Mouse (Mus musculus) lung, embryonic 16.5 days (tissue): ENCODE data around the gene Snx13. TPM values are rescaled to one million over a fixed set of nuclear protein-coding genes. Genes with fewer than 3 reads are reported as not detected.
A peak's percentile ranks its signal among the peaks of the same experiment; 100 is the strongest.

ENCODE experiments used
- ATAC-seq: fragments of 200-750 bp; cut with Nextera tagmentation; 2 replicates; pipeline ENCODE4 v1.8.0; 2017; ENCODE audit warnings: low read depth, mild to moderate bottlenecking, moderate library complexity
- H3K27ac ChIP-seq: fragments of 300-500 bp; sonication (generic); 2 replicates; pipeline ENCODE4 v1.5.1; 2014; ENCODE audit warnings: mild to moderate bottlenecking, control low read depth, low read length
- H3K27me3 ChIP-seq: fragments of 300-500 bp; sonication (generic); 2 replicates; pipeline ENCODE4 v1.6.1; 2014; ENCODE audit warnings: low read depth, low read length, mixed read lengths; ENCODE audit not compliant: control insufficient read depth, insufficient read depth
- H3K36me3 ChIP-seq: fragments of 300-500 bp; sonication (generic); 2 replicates; pipeline ENCODE4 v1.6.1; 2014; ENCODE audit warnings: low read length; ENCODE audit not compliant: control insufficient read depth, insufficient read depth
- H3K4me1 ChIP-seq: fragments of 300-500 bp; sonication (generic); replicated peaks from 2 replicates; pipeline ENCODE4 v1.6.1; 2014; ENCODE audit warnings: low read length, mixed read lengths; ENCODE audit not compliant: control insufficient read depth, insufficient read depth
- H3K4me2 ChIP-seq: fragments of 300-500 bp; sonication (generic); 2 replicates; pipeline ENCODE4 v1.6.1; 2014; ENCODE audit warnings: low read depth, low read length, control low read depth
- H3K4me3 ChIP-seq: fragments of 300-500 bp; sonication (generic); 2 replicates; pipeline ENCODE4 v1.5.1; 2014; ENCODE audit warnings: mild to moderate bottlenecking, low read length, control low read depth
- H3K9ac ChIP-seq: fragments of 300-500 bp; sonication (generic); 2 replicates; pipeline ENCODE4 v1.6.1; 2014; ENCODE audit warnings: low read length, control low read depth
- H3K9me3 ChIP-seq: fragments of 300-500 bp; sonication (generic); 2 replicates; pipeline ENCODE4 v1.6.1; 2016; ENCODE audit warnings: low read length; ENCODE audit not compliant: control insufficient read depth
- WGBS: fragments of 180-500 bp; shearing (Covaris S2); extraction: QIAGEN DNeasy Blood & Tissue Kit; methylation state at CpG from one replicate; pipeline ENCODE4 v1.1.7; 2014; 5-methylcytosine and 5-hydroxymethylcytosine counted together
- polyA plus RNA-seq: library from polyadenylated mRNA; unstranded; fragments of >200 nt; fragmentation: Nextera tagmentation; extraction: Ambion mirVana; gene quantifications from 2 replicates; pipeline ENCODE4 v1.2.1, GENCODE M21; 2015

Gene Snx13
- polyA plus RNA-seq, 1 experiment from 2014 or later = 29.0 TPM

- Histone ChIP-seq H3K27ac (no peak overlapping the region), H3K9me3 (no peaks in the 10 kb centered on the region), H3K27me3 (no peaks in the 10 kb centered on the region), H3K36me3 (no peaks in the 10 kb centered on the region), H3K4me2 (no peak overlapping the region), H3K9ac (no peak overlapping the region), H3K4me1 (peaks cover 7% of the 10 kb centered on the region), H3K4me3 (no peak overlapping the region)
- WGBS = 53% methylated on average over 3 of the region's 3 CpGs
- ATAC-seq = no peak
Measured at GRCm38 (mm10) chr12:35063697-35064468, 16.9 kb downstream of the Snx13 start.

DNA sequence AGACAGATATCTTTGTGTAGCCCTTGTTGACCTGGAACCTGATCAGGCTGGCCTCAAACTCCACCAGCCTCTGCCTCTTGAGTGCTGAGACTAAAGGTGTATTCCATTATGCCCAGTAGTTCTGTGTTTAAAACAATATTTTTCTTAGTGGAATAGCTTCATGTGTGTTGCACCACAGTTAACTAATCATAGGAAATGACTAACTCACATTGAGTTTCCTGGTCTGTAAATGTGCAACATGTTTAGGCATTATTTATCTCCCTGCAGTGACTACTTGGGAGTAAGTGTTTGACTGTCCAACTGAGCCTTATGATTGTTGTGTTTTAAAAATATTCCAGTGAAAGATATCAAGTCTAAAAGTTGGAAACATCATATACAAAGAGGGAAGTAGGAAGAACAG, 20.6 kb downstream of the Snx13 start:
- H3K36me3 ChIP-seq = no peaks in the 10 kb centered on the region

GRCm38 (mm10) chr12:35071336-35071735, 24.4 kb downstream of the Snx13 start:
- no peak overlapping the region for H3K9ac ChIP-seq
- H3K27ac ChIP-seq = no peak overlapping the region
- no peaks in the 10 kb centered on the region for H3K4me1 ChIP-seq
- H3K9me3 ChIP-seq = no peaks in the 10 kb centered on the region
- H3K4me2 ChIP-seq = no peak overlapping the region
- ATAC-seq = no peak
- no peaks in the 10 kb centered on the region for H3K27me3 ChIP-seq
- no peaks in the 10 kb centered on the region for H3K36me3 ChIP-seq
- no peak overlapping the region for H3K4me3 ChIP-seq

More for the DNA sequence above, 20.6 kb downstream of the Snx13 start:
- Histone ChIP-seq H3K9me3 (no peaks in the 10 kb centered on the region), H3K4me1 (peaks cover 7% of the 10 kb centered on the region), H3K4me3 (no peak overlapping the region), H3K27me3 (no peaks in the 10 kb centered on the region), H3K27ac (no peak overlapping the region), H3K9ac (no peak overlapping the region), H3K4me2 (no peak overlapping the region)
- no peak for ATAC-seq

DNA sequence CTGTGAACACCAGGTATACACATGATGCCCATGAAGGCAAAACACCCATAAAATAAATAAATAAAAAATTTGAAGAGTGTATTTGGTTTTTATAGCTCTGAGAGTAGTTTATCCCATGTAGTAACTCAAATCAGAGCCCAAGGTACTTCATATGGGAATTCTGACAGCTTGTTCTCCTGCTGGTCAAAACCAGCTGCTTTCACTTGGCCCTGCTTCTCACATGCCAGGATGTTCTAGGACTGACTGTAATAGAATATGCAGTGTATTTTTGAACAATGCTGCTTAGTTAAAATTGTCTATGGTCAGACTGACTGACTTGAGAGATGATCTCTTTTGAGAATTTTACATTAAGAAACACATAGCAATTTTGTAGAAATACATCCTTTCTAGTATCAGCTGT, 25.2 kb downstream of the Snx13 start:
- Histone ChIP-seq H3K9me3 (no peaks in the 10 kb centered on the region), H3K4me1 (no peaks in the 10 kb centered on the region), H3K4me2 (no peak overlapping the region), H3K4me3 (no peak overlapping the region), H3K27ac (no peak overlapping the region), H3K9ac (no peak overlapping the region), H3K27me3 (no peaks in the 10 kb centered on the region), H3K36me3 (no peaks in the 10 kb centered on the region)
- ATAC-seq = no peak

DNA sequence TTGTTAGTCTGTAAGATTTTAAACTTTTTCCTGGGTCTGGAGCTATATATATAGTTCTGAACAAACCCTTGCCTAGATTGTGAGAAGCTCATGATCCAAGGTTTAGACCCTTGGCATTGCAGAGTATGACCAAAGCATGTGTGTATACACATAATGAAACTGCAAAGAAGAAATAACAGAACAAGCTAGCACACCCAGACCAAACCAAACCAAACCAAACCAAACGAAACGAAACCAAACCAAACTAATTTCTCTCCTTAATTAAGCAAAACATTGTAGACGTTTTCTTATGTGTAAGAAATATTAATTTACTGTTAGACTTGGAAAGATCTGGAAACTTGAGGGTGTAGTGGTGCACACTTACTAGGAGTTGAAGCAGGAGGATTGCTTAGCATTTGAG, 29.0 kb downstream of the Snx13 start:
- Histone ChIP-seq H3K27ac (no peak overlapping the region), H3K4me1 (no peaks in the 10 kb centered on the region), H3K4me2 (no peak overlapping the region), H3K9ac (no peak overlapping the region), H3K27me3 (no peaks in the 10 kb centered on the region), H3K4me3 (no peak overlapping the region), H3K9me3 (no peaks in the 10 kb centered on the region), H3K36me3 (no peaks in the 10 kb centered on the region)
- WGBS = 69% methylated on average over 3 of the region's 3 CpGs
- no peak for ATAC-seq

DNA sequence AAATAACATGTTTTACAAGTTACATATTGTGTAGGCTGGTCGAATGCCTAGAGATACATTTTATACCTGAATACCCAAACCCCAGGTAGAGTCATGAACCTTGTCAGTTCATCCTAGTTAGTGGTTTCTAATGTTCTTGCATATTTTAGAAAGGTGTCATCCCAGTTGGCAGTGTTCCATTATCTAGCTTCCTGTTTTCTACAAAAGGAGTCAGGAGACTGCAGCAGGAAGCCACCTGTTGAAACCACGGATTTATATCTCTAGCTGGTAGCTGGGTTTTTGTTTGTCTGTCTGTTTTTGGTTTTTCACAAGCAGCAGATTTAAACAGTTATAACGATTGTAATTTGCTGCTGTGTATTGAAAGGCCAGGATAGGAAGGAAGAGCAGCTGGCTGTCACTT, 76.6 kb downstream of the Snx13 start:
- no peak overlapping the region for H3K4me2 ChIP-seq
- no peak overlapping the region for H3K9ac ChIP-seq
- H3K9me3 ChIP-seq = no peaks in the 10 kb centered on the region
- 65% methylated on average over 3 of the region's 3 CpGs for WGBS
- no peaks in the 10 kb centered on the region for H3K4me1 ChIP-seq
- H3K27ac ChIP-seq = no peak overlapping the region
- ATAC-seq = no peak
- peaks cover 6% of the 10 kb centered on the region; the same call in 1 of the 2 replicates for H3K36me3 ChIP-seq
- H3K27me3 ChIP-seq = no peaks in the 10 kb centered on the region
- no peak overlapping the region for H3K4me3 ChIP-seq

GRCm38 (mm10) chr12:35153186-35153585, 106.2 kb downstream of the Snx13 start:
- Histone ChIP-seq H3K4me2 (no peak overlapping the region), H3K27me3 (no peaks in the 10 kb centered on the region), H3K4me3 (no peak overlapping the region), H3K9ac (no peak overlapping the region), H3K36me3 (no peaks in the 10 kb centered on the region), H3K27ac (no peak overlapping the region), H3K9me3 (no peaks in the 10 kb centered on the region), H3K4me1 (no peaks in the 10 kb centered on the region)
- ATAC-seq = 0 out of 2 replicates have a peak, but pooled peaks have one; percentile 17
- WGBS = 45% methylated on average over 4 of the region's 4 CpGs

GRCm38 (mm10) chr12:35154149-35154548, 107.2 kb downstream of the Snx13 start:
- H3K27ac ChIP-seq = no peak overlapping the region
- no peaks in the 10 kb centered on the region for H3K36me3 ChIP-seq
- H3K9me3 ChIP-seq = no peaks in the 10 kb centered on the region
- no peaks in the 10 kb centered on the region for H3K27me3 ChIP-seq
- ATAC-seq = no peak
- H3K4me3 ChIP-seq = no peak overlapping the region
- WGBS = 66% methylated on average over 3 of the region's 3 CpGs
- H3K9ac ChIP-seq = no peak overlapping the region
- H3K4me1 ChIP-seq = no peaks in the 10 kb centered on the region
- no peak overlapping the region for H3K4me2 ChIP-seq

GRCm38 (mm10) chr12:35157237-35157636, 110.3 kb downstream of the Snx13 start:
- no peaks in the 10 kb centered on the region for H3K27me3 ChIP-seq
- WGBS = 60% methylated on average over 4 of the region's 4 CpGs
- no peak overlapping the region for H3K9ac ChIP-seq
- ATAC-seq = no peak
- no peaks in the 10 kb centered on the region for H3K36me3 ChIP-seq
- no peaks in the 10 kb centered on the region for H3K4me1 ChIP-seq
- no peaks in the 10 kb centered on the region for H3K9me3 ChIP-seq
- no peak overlapping the region for H3K4me2 ChIP-seq
- H3K4me3 ChIP-seq = no peak overlapping the region
- H3K27ac ChIP-seq = no peak overlapping the region

DNA sequence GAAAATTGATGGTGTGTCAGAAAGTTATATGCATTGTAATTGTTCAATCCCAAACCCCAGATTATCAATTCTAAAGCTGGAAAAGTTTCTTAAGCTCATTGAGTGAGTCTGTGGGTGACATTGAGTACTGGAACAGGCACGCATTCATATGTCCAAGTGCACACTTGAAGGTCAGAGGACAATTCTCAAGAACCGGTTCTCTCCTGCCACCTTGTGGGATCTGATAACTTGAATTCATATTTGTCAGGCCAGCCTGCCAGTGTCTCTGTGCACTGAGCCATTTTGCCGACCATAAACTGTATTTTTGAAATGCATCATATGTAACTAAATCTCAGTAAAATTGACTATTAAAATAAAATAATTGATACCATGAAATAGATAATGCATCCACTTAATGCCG, 114.7 kb downstream of the Snx13 start:
- 35% methylated on average over 4 of the region's 4 CpGs for WGBS
- ATAC-seq = no peak

More for the DNA sequence above, 114.7 kb downstream of the Snx13 start:
- no peaks in the 10 kb centered on the region for H3K4me1 ChIP-seq
- H3K4me2 ChIP-seq = no peak overlapping the region
- H3K9ac ChIP-seq = no peak overlapping the region
- H3K27ac ChIP-seq = no peak overlapping the region
- H3K4me3 ChIP-seq = no peak overlapping the region
- no peaks in the 10 kb centered on the region for H3K9me3 ChIP-seq
- H3K27me3 ChIP-seq = no peaks in the 10 kb centered on the region
- H3K36me3 ChIP-seq = no peaks in the 10 kb centered on the region
